Mouse (Mus musculus): ENCODE results near the gene Uqcc3. TPM values are rescaled to one million over a fixed set of nuclear protein-coding genes. Genes with fewer than 3 reads are reported as not detected.
"Not testable (repeated sequence)": the region's sequence is repeated elsewhere in the genome, so short reads cannot be mapped to it uniquely, and the experiment has no call there.

Uqcc3 gene
- polyA plus RNA-seq, 1 experiment from 2014 or later = 64.7 TPM

DNA sequence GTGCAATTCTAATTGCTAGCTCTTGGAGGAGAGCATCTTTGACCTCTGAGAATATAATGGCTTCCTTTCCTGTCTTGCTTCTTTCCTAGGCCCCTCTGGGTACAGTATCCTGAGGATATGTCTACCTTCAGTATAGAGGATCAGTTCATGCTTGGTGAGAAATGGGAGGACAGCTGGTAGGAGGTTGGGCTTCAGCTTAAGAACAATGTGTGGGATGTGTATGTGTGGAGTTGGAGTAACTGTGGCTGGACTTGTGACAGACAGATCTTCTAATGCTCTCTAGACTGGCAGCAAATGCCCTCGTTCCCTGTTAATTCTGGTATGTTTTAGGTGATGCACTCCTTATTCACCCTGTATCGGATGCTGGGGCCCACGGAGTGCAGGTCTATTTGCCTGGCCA lies 33.5 kb upstream of the Uqcc3 start:
- Histone ChIP-seq H3K4me3 (no peak overlapping the region), H3K36me3 (peaks cover 83% of the 10 kb centered on the region), H3K27me3 (no peaks in the 10 kb centered on the region), H3K4me2 (replicated peaks) (no peak overlapping the region), H3K27ac (no peak overlapping the region), H3K4me1 (no peaks in the 10 kb centered on the region), H3K9me3 (replicated peaks) (no peaks in the 10 kb centered on the region), H3K9ac (no peak overlapping the region)
- WGBS = 91% methylated on average over 3 of the region's 3 CpGs
- no peak for ATAC-seq (ENCODE audit: low FRiP score)

DNA sequence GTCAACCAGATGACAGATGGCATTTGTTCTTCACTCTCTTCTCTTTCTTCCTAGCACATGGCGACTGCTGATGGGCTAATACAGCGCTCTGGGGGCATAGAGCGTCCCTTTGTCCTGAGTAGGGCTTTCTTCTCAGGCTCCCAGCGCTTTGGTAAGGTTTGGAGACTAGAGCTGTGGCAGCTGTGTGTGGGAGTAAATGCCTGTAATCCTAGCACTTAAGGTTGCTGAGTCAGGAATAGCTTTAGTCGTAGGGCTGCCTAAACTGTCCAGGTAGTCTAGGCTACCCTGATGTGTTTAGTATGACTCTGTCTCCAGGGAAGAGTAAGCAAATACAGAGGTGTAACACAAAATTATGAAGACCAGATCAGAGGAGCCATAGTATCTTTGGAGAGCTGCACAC lies 31.1 kb upstream of the Uqcc3 start:
- Histone ChIP-seq H3K4me3 (no peak overlapping the region), H3K9ac (no peak overlapping the region), H3K4me2 (replicated peaks) (no peak overlapping the region), H3K36me3 (peaks cover 100% of the 10 kb centered on the region), H3K27me3 (no peaks in the 10 kb centered on the region), H3K27ac (no peak overlapping the region), H3K4me1 (no peaks in the 10 kb centered on the region), H3K9me3 (replicated peaks) (no peaks in the 10 kb centered on the region)
- WGBS = 96% methylated on average over 5 of the region's 5 CpGs
- no peak for ATAC-seq (ENCODE audit: low FRiP score)

DNA sequence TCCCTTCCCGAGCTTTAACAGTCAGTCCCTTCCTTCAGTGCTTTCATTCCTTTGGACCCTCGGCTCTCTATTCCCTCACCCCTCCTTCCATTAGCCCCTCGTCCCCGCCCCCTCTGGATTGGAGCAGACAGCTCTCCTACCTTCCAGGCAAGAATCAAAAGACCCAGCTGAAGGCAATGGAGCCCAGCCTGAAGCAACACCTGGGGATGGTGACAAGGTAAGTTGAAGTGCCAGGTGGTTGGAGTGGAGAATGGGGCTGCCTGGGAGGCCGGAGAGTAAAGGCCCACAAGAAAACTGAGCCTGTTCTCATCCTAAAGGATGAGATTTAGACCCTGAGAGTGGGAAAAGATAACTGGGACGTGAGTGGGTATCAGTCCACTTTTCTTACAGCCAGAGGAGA lies 27.8 kb upstream of the Uqcc3 start:
- H3K9ac ChIP-seq = no peak overlapping the region
- no peaks in the 10 kb centered on the region for H3K27me3 ChIP-seq
- H3K9me3 ChIP-seq (replicated peaks) = no peaks in the 10 kb centered on the region
- H3K4me1 ChIP-seq = no peaks in the 10 kb centered on the region
- H3K4me2 ChIP-seq (replicated peaks) = no peak overlapping the region
- H3K36me3 ChIP-seq = peaks cover 92% of the 10 kb centered on the region
- no peak overlapping the region for H3K4me3 ChIP-seq
- no peak for ATAC-seq (ENCODE audit: low FRiP score)
- H3K27ac ChIP-seq = no peak overlapping the region
- 92% methylated on average over 6 of the region's 6 CpGs for WGBS

DNA sequence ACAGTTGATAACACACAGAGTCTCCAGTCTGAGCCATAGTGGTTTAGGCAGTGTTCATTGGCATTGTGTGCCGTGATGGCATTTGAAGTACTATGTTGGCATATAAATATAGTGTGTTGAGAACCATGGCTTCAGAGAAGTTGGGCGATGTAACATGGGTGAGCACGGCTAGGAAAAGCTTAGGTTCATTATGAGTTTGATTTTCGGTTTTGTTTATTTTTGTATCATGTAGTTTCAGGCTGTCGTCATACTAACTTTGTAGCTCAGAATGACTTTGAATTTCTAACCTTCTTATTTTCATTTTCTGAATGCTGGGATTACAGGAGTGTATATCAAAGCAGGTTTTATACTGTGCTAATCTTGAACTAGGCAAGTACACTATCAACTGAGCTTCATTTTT lies 22.7 kb upstream of the Uqcc3 start:
- 94% methylated on average over 5 of the region's 5 CpGs for WGBS

DNA sequence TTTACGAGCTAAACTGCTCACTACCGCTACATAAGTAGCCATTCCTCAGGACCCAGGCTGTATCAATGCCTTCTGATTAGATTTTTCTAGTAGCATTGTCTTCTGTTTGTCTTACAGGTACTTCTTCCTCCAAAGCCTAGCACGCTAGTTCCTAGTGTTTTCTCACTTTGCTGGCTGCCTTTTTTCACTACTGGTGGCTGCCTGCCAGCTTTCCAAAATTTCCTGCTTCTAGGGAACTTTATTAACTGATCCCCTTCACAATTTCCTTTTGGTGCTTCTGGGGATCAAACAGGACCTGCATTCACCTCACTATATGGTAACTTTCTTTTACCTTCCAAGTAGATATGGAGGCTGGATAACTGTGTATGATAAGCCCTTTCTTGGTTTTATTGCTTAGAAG lies 18.4 kb upstream of the Uqcc3 start:
- Histone ChIP-seq H3K27me3 (no peaks in the 10 kb centered on the region), H3K4me1 (peaks cover 27% of the 10 kb centered on the region), H3K9ac (peak overlapping the region; percentile 90), H3K36me3 (peaks cover 38% of the 10 kb centered on the region), H3K4me2 (replicated peaks) (peak overlapping the region; percentile 80), H3K4me3 (peak overlapping the region; percentile 86), H3K9me3 (replicated peaks) (no peaks in the 10 kb centered on the region), H3K27ac (no peak overlapping the region)
- ATAC-seq (ENCODE audit: low FRiP score) = no peak
- WGBS = 62% methylated on average over 3 of the region's 3 CpGs

More for the DNA sequence above, 22.7 kb upstream of the Uqcc3 start:
- Histone ChIP-seq H3K27ac (no peak overlapping the region), H3K9ac (no peak overlapping the region), H3K4me3 (no peak overlapping the region), H3K36me3 (peaks cover 54% of the 10 kb centered on the region), H3K4me2 (replicated peaks) (no peak overlapping the region), H3K4me1 (peaks cover 11% of the 10 kb centered on the region), H3K27me3 (no peaks in the 10 kb centered on the region), H3K9me3 (replicated peaks) (no peaks in the 10 kb centered on the region)
- ATAC-seq (ENCODE audit: low FRiP score) = no peak

DNA sequence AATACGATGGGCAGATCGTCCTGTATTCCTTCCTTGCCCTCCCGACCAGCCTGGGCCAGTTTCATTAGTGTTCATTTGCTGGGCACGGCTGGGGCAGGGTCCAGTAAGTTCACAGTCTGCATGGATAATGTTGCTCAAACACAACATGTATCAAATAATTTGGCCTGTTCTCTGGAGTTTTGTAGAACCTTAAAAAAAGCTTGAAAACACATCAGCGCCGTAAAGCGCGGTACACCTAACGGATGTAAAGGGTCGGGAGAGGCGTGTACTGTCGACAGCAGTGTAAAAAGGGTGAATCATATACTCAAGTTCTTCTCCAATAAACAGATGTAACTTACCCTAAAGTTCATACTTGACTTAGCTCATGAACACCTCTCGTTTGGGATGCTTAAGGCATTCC lies 17.9 kb upstream of the Uqcc3 start:
- Histone ChIP-seq H3K9ac (peak overlapping the region; percentile 90), H3K36me3 (peaks cover 38% of the 10 kb centered on the region), H3K4me3 (peak overlapping the region; percentile 86), H3K27me3 (no peaks in the 10 kb centered on the region), H3K4me1 (peaks cover 31% of the 10 kb centered on the region), H3K4me2 (replicated peaks) (peak overlapping the region; percentile 80), H3K9me3 (replicated peaks) (no peaks in the 10 kb centered on the region), H3K27ac (peak overlapping the region; percentile 85)
- WGBS = 20% methylated on average over 13 of the region's 13 CpGs
- no peak for ATAC-seq (ENCODE audit: low FRiP score)

DNA sequence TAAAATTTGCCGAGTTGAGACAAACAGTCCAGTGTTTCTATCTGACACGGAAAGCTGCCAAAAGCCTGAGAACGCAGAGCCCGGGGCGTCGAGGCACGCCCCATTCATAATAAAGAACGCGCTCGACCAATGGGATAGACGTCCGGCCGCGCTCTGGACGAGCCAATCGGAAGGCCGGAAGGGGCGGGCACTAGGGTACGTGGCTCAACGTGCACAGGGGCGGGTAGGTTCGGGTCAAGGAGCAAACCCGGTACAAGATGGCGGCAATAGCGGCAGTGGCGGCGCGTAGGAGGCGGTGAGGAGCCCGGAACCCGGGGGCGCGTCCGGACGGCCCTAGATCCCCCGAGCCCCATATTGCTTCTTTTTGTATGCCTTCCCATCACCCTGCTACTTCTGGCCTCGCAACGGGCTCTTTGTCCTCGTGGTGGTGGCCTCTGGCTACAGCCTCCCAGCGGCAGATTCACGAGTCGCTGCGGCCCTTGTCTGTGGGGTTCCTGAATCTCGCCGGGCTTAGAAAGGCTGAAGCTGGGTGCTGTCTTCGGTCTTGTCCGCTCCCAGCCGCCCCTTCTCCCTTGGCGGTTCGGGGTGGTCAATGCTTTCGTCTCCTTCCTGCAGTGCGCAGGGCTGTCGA lies 17.3 kb upstream of the Uqcc3 start, which contains the start of gene Ganab:
Gene Ganab, plus strand, starts transcription at position 207 of the 631 bp plus-strand sequence.
- ATAC-seq (ENCODE audit: low FRiP score) = peak; percentile 99
- Histone ChIP-seq H3K9ac (peak within 1 kb of the TSS; percentile 90), H3K9me3 (replicated peaks) (no peaks in the 10 kb centered on the region), H3K36me3 (peaks cover 34% of the 10 kb centered on the region), H3K27me3 (no peaks in the 10 kb centered on the region), H3K4me1 (peaks cover 34% of the 10 kb centered on the region), H3K4me3 (peak within 1 kb of the TSS; percentile 86), H3K27ac (peak within 1 kb of the TSS; percentile 85), H3K4me2 (replicated peaks) (peak within 1 kb of the TSS; percentile 80)
- under 1% methylated on average over 53 of the region's 53 CpGs for WGBS

DNA sequence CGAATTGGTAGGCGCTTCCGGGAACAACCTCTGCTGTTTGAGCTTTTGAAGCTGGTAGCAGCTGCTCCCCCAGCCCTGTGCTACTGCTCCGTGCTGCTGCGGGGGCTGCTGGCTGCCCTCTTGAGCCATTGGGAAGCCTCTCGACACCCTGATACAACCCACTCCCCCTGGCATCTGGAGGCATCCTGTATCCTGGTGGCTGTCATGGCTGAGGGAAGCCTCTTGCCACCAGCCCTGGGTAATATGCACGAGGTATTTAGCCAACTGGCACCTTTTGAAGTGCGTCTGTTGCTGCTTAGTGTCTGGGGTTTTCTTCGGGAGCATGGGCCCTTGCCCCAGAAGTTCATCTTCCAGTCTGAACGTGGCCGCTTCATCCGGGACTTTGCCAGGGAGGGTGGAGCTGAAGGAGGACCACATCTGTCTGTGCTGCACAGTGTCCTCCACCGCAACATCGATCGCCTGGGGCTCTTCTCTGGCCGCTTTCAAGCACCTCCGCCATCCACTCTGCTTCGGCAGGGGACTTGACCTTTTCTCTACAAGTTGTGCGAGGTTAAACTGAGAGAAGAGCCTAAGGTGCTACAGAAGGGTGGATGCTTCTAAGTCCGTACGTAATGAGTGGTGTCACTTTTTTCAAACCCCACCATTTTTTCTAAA lies 16.6 kb upstream of the Uqcc3 start:
- WGBS = 27% methylated on average over 21 of the region's 21 CpGs
- Histone ChIP-seq H3K4me3 (peak overlapping the region; percentile 86), H3K4me1 (peaks cover 36% of the 10 kb centered on the region), H3K4me2 (replicated peaks) (peak overlapping the region; percentile 80), H3K36me3 (peaks cover 29% of the 10 kb centered on the region), H3K27ac (peak overlapping the region; percentile 85), H3K9ac (peak overlapping the region; percentile 67)
- not testable (repeated sequence) for H3K9me3 ChIP-seq (replicated peaks); H3K27me3 ChIP-seq
- peak; percentile 53 for ATAC-seq (ENCODE audit: low FRiP score)

DNA sequence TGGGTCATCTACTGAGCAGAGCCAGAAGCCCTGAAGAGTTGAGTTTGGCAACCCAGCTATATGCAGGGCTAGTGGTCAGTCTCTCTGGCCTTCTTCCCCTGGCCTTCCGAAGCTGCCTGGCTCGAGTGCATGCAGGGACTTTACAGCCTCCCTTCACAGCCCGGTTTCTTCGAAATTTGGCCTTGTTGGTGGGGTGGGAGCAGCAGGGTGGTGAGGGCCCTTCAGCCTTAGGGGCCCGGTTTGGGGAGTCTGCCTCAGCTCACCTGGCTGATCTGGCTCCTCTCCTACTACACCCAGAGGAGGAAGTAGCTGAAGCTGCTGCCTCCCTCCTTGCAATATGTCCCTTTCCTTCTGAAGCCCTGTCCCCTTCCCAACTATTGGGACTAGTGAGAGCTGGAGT lies 15.5 kb upstream of the Uqcc3 start:
- not testable (repeated sequence) for H3K27me3 ChIP-seq; H3K9me3 ChIP-seq (replicated peaks); H3K4me3 ChIP-seq; H3K4me2 ChIP-seq (replicated peaks); H3K9ac ChIP-seq; ATAC-seq (ENCODE audit: low FRiP score); H3K27ac ChIP-seq
- peaks cover 25% of the 10 kb centered on the region for H3K36me3 ChIP-seq
- WGBS = 85% methylated on average over 5 of the region's 5 CpGs
- peaks cover 36% of the 10 kb centered on the region for H3K4me1 ChIP-seq

DNA sequence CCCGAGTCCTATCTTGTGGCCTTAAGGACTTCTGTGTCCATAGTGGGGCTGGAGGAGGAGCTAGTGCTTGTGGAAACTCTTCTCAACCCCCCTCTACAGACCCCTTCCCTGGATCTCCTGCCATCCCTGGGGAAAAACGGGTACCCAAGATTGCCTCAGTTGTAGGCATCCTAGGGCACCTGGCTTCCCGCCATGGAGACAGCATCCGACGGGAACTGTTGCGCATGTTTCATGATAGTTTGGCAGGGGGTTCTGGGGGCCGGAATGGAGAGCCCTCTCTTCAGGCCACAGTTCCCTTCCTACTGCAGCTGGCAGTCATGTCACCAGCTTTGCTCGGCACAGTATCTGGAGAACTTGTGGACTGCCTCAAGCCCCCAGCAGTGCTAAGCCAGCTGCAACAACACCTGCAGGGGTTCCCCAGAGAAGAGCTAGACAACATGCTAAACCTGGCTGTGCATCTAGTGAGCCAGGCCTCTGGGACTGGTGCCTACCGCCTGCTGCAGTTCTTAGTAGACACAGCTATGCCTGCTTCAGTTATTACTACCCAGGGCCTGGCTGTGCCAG lies 14.8 kb upstream of the Uqcc3 start:
- no peak overlapping the region for H3K27ac ChIP-seq
- peak overlapping the region; percentile 23; the same call in 1 of the 2 replicates for H3K9ac ChIP-seq
- WGBS = 91% methylated on average over 9 of the region's 9 CpGs

DNA sequence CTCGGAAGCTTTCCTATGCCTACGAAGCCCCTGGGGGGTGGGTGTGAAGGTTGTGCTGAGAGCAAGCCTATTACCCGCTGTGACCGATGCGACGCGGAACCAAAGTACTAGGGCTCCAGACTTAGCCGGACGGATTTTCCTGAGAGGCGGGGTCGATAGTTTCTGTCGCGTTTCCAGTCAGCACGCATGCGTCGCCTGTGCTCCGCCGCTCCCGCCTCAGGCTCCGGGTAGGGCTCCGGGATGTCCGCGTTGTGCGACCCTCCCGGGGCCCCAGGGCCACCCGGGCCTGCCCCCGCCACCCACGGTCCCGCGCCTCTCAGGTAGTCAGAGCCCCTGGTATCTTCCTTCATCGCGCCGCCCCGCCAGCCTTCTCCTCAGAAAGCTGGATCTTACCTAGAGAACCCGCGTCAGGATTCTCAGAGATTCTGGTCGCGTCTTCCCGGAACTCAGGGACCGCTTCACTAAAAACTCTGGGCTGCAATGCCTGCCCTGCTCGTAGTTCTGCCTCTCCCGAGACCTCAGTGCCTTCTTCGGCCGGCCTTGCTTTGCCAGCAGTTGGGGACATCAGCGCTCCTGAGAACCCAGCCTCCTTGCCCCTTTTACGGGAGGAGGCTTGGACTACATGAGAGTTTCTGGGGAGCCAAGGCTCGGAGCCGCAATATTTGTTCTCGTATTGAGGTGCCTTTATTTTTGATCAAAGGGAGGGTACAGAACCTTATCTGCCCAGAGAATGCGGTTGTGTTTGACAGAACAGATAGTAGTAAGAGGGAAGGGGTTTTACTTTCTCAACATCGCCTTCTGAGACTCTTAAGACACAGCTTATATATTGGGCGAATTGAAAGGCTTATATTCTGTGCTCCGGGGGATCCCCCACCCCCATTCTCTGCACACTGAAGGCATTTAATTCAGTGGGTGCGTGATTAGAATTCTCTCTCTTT lies 12.4 kb upstream of the Uqcc3 start, which contains the start of gene Ints5:
Gene Ints5, plus strand, starts transcription at position 177 of the 938 bp plus-strand sequence.
- H3K4me3 ChIP-seq = peak within 1 kb of the TSS; percentile 82
- peak within 1 kb of the TSS; percentile 77 for H3K4me2 ChIP-seq (replicated peaks)
- ATAC-seq (ENCODE audit: low FRiP score) = peak; percentile 49
- 3% methylated on average over 54 of the region's 54 CpGs for WGBS
- H3K4me1 ChIP-seq = peaks cover 33% of the 10 kb centered on the region
- no peaks in the 10 kb centered on the region for H3K9me3 ChIP-seq (replicated peaks)
- H3K27me3 ChIP-seq = no peaks in the 10 kb centered on the region
- peaks cover 30% of the 10 kb centered on the region for H3K36me3 ChIP-seq
- H3K27ac ChIP-seq = peak within 1 kb of the TSS; percentile 80
- H3K9ac ChIP-seq = peak within 1 kb of the TSS; percentile 90

More for the DNA sequence above, 14.8 kb upstream of the Uqcc3 start:
- peaks cover 28% of the 10 kb centered on the region for H3K36me3 ChIP-seq
- no peak overlapping the region for H3K4me2 ChIP-seq (replicated peaks)
- ATAC-seq (ENCODE audit: low FRiP score) = no peak
- no peaks in the 10 kb centered on the region for H3K27me3 ChIP-seq
- H3K4me1 ChIP-seq = peaks cover 36% of the 10 kb centered on the region
- no peaks in the 10 kb centered on the region for H3K9me3 ChIP-seq (replicated peaks)
- no peak overlapping the region for H3K4me3 ChIP-seq
